Mouse (Mus musculus): ENCODE data around the gene Nfkb1. TPM values are rescaled to one million over a fixed set of nuclear protein-coding genes. Genes with fewer than 3 reads are reported as not detected.

Gene Nfkb1
- polyA plus RNA-seq, 1 experiment from 2014 or later = 10.2 TPM

GRCm38 (mm10) chr3:135579179-135579578 lies 112.2 kb downstream of the Nfkb1 start:
- DNase-seq (ENCODE audit: low spot score) (no peak), ATAC-seq (ENCODE audit: low FRiP score) (no peak)
- H3K27ac ChIP-seq = no peak overlapping the region
- H3K4me3 ChIP-seq (replicated peaks; ENCODE audit: low read length) = no peak overlapping the region
- WGBS = 66% methylated on average over 4 of the region's 4 CpGs
- no peaks in the 10 kb centered on the region for H3K9me3 ChIP-seq (ENCODE audit: control insufficient read depth, low read length)
- H3K4me1 ChIP-seq (replicated peaks; ENCODE audit: control insufficient read depth, insufficient read depth, low read length) = 0 out of 2 replicates have a peak, but pooled peaks cover 3% of the 10 kb centered on the region
- H3K4me2 ChIP-seq (replicated peaks) = no peak overlapping the region
- H3K9ac ChIP-seq = no peak overlapping the region
- H3K27me3 ChIP-seq (ENCODE audit: control insufficient read depth, insufficient read depth, low read length) = no peaks in the 10 kb centered on the region
- peaks cover 6% of the 10 kb centered on the region for H3K36me3 ChIP-seq (replicated peaks; ENCODE audit: control insufficient read depth, insufficient read depth)

GRCm38 (mm10) chr3:135578588-135579140 lies 112.7 kb downstream of the Nfkb1 start:
- H3K9ac ChIP-seq = no peak overlapping the region
- H3K27ac ChIP-seq = no peak overlapping the region
- H3K27me3 ChIP-seq (ENCODE audit: control insufficient read depth, insufficient read depth, low read length) = no peaks in the 10 kb centered on the region
- no peaks in the 10 kb centered on the region for H3K9me3 ChIP-seq (ENCODE audit: control insufficient read depth, low read length)
- no peak overlapping the region for H3K4me3 ChIP-seq (replicated peaks; ENCODE audit: low read length)
- 45% methylated on average over 5 of the region's 5 CpGs for WGBS
- 0 out of 2 replicates have a peak, but pooled peaks cover 3% of the 10 kb centered on the region for H3K4me1 ChIP-seq (replicated peaks; ENCODE audit: control insufficient read depth, insufficient read depth, low read length)
- H3K4me2 ChIP-seq (replicated peaks) = no peak overlapping the region
- 0 out of 2 replicates have a peak, but pooled peaks cover under 1% of the 10 kb centered on the region for H3K36me3 ChIP-seq (replicated peaks; ENCODE audit: control insufficient read depth, insufficient read depth)
- DNase-seq (ENCODE audit: low spot score) (no peak), ATAC-seq (ENCODE audit: low FRiP score) (no peak)

- DNase-seq (ENCODE audit: low spot score) (no peak), ATAC-seq (ENCODE audit: low FRiP score) (no peak)
- Histone ChIP-seq H3K27me3 (ENCODE audit: control insufficient read depth, insufficient read depth, low read length) (no peaks in the 10 kb centered on the region), H3K9ac (no peak overlapping the region), H3K9me3 (ENCODE audit: control insufficient read depth, low read length) (no peaks in the 10 kb centered on the region), H3K4me1 (replicated peaks; ENCODE audit: control insufficient read depth, insufficient read depth, low read length) (no peaks in the 10 kb centered on the region), H3K36me3 (replicated peaks; ENCODE audit: control insufficient read depth, insufficient read depth) (no peaks in the 10 kb centered on the region), H3K4me2 (replicated peaks) (no peak overlapping the region), H3K4me3 (replicated peaks; ENCODE audit: low read length) (no peak overlapping the region), H3K27ac (no peak overlapping the region)
- 88% methylated on average over 3 of the region's 3 CpGs for WGBS
Measured at GRCm38 (mm10) chr3:135575126-135575525, 116.2 kb downstream of the Nfkb1 start.

GRCm38 (mm10) chr3:135573051-135573450 lies 118.3 kb downstream of the Nfkb1 start:
- H3K36me3 ChIP-seq (replicated peaks; ENCODE audit: control insufficient read depth, insufficient read depth) = no peaks in the 10 kb centered on the region
- H3K4me3 ChIP-seq (replicated peaks; ENCODE audit: low read length) = no peak overlapping the region
- no peak for DNase-seq (ENCODE audit: low spot score)

GRCm38 (mm10) chr3:135571540-135571939 lies 119.8 kb downstream of the Nfkb1 start:
- Histone ChIP-seq H3K9me3 (ENCODE audit: control insufficient read depth, low read length) (no peaks in the 10 kb centered on the region), H3K36me3 (replicated peaks; ENCODE audit: control insufficient read depth, insufficient read depth) (no peaks in the 10 kb centered on the region), H3K9ac (no peak overlapping the region), H3K4me2 (replicated peaks) (no peak overlapping the region), H3K4me3 (replicated peaks; ENCODE audit: low read length) (no peak overlapping the region), H3K4me1 (replicated peaks; ENCODE audit: control insufficient read depth, insufficient read depth, low read length) (no peaks in the 10 kb centered on the region), H3K27me3 (ENCODE audit: control insufficient read depth, insufficient read depth, low read length) (no peaks in the 10 kb centered on the region), H3K27ac (no peak overlapping the region)
- DNase-seq (ENCODE audit: low spot score) (no peak), ATAC-seq (ENCODE audit: low FRiP score) (no peak)
- 71% methylated on average over 13 of the region's 13 CpGs for WGBS

More at GRCm38 (mm10) chr3:135573051-135573450, 118.3 kb downstream of the Nfkb1 start:
- Histone ChIP-seq H3K9ac (no peak overlapping the region), H3K27ac (no peak overlapping the region), H3K4me2 (replicated peaks) (no peak overlapping the region), H3K27me3 (ENCODE audit: control insufficient read depth, insufficient read depth, low read length) (no peaks in the 10 kb centered on the region), H3K4me1 (replicated peaks; ENCODE audit: control insufficient read depth, insufficient read depth, low read length) (no peaks in the 10 kb centered on the region), H3K9me3 (ENCODE audit: control insufficient read depth, low read length) (no peaks in the 10 kb centered on the region)
- ATAC-seq (ENCODE audit: low FRiP score) = no peak
- WGBS = 61% methylated on average over 6 of the region's 6 CpGs

GRCm38 (mm10) chr3:135568633-135569032 lies 122.7 kb downstream of the Nfkb1 start:
- Histone ChIP-seq H3K4me3 (replicated peaks; ENCODE audit: low read length) (no peak overlapping the region), H3K9ac (no peak overlapping the region), H3K27me3 (ENCODE audit: control insufficient read depth, insufficient read depth, low read length) (no peaks in the 10 kb centered on the region), H3K36me3 (replicated peaks; ENCODE audit: control insufficient read depth, insufficient read depth) (no peaks in the 10 kb centered on the region), H3K27ac (no peak overlapping the region), H3K9me3 (ENCODE audit: control insufficient read depth, low read length) (no peaks in the 10 kb centered on the region), H3K4me1 (replicated peaks; ENCODE audit: control insufficient read depth, insufficient read depth, low read length) (no peaks in the 10 kb centered on the region), H3K4me2 (replicated peaks) (no peak overlapping the region)
- 83% methylated on average over 5 of the region's 5 CpGs for WGBS
- ATAC-seq (ENCODE audit: low FRiP score) (no peak), DNase-seq (ENCODE audit: low spot score) (no peak)

- no peak for DNase-seq (ENCODE audit: low spot score)
- H3K4me1 ChIP-seq (replicated peaks; ENCODE audit: control insufficient read depth, insufficient read depth, low read length) = no peaks in the 10 kb centered on the region
- H3K9ac ChIP-seq = no peak overlapping the region
- H3K4me3 ChIP-seq (replicated peaks; ENCODE audit: low read length) = no peak overlapping the region
- H3K9me3 ChIP-seq (ENCODE audit: control insufficient read depth, low read length) = no peaks in the 10 kb centered on the region
- H3K27me3 ChIP-seq (ENCODE audit: control insufficient read depth, insufficient read depth, low read length) = no peaks in the 10 kb centered on the region
- no peak overlapping the region for H3K4me2 ChIP-seq (replicated peaks)
- H3K36me3 ChIP-seq (replicated peaks; ENCODE audit: control insufficient read depth, insufficient read depth) = no peaks in the 10 kb centered on the region
- WGBS = 78% methylated on average over 6 of the region's 6 CpGs
- no peak overlapping the region for H3K27ac ChIP-seq
- no peak for ATAC-seq (ENCODE audit: low FRiP score)
Measured at GRCm38 (mm10) chr3:135567888-135568287, 123.5 kb downstream of the Nfkb1 start.

- Histone ChIP-seq H3K36me3 (replicated peaks; ENCODE audit: control insufficient read depth, insufficient read depth) (no peaks in the 10 kb centered on the region), H3K4me2 (replicated peaks) (no peak overlapping the region), H3K4me1 (replicated peaks; ENCODE audit: control insufficient read depth, insufficient read depth, low read length) (no peaks in the 10 kb centered on the region), H3K9me3 (ENCODE audit: control insufficient read depth, low read length) (no peaks in the 10 kb centered on the region), H3K27ac (no peak overlapping the region), H3K4me3 (replicated peaks; ENCODE audit: low read length) (no peak overlapping the region), H3K27me3 (ENCODE audit: control insufficient read depth, insufficient read depth, low read length) (no peaks in the 10 kb centered on the region), H3K9ac (no peak overlapping the region)
- WGBS = 91% methylated on average over 4 of the region's 4 CpGs
- ATAC-seq (ENCODE audit: low FRiP score) (no peak), DNase-seq (ENCODE audit: low spot score) (no peak)
Measured at GRCm38 (mm10) chr3:135565306-135565705, 126.0 kb downstream of the Nfkb1 start.

- H3K9me3 ChIP-seq (ENCODE audit: control insufficient read depth, low read length) = no peaks in the 10 kb centered on the region
- WGBS = 81% methylated on average over 9 of the region's 9 CpGs
- no peaks in the 10 kb centered on the region for H3K27me3 ChIP-seq (ENCODE audit: control insufficient read depth, insufficient read depth, low read length)
- H3K4me3 ChIP-seq (replicated peaks; ENCODE audit: low read length) = no peak overlapping the region
- no peaks in the 10 kb centered on the region for H3K36me3 ChIP-seq (replicated peaks; ENCODE audit: control insufficient read depth, insufficient read depth)
- no peak overlapping the region for H3K27ac ChIP-seq
- DNase-seq (ENCODE audit: low spot score) (no peak), ATAC-seq (ENCODE audit: low FRiP score) (no peak)
- H3K4me2 ChIP-seq (replicated peaks) = no peak overlapping the region
- H3K9ac ChIP-seq = no peak overlapping the region
- H3K4me1 ChIP-seq (replicated peaks; ENCODE audit: control insufficient read depth, insufficient read depth, low read length) = no peaks in the 10 kb centered on the region
Measured at GRCm38 (mm10) chr3:135564706-135565105, 126.6 kb downstream of the Nfkb1 start.

All from hindbrain, embryonic 14.5 days (tissue).